Mouse (Mus musculus): Measurements from ENCODE around the gene Dthd1.

Gene Dthd1

DNA sequence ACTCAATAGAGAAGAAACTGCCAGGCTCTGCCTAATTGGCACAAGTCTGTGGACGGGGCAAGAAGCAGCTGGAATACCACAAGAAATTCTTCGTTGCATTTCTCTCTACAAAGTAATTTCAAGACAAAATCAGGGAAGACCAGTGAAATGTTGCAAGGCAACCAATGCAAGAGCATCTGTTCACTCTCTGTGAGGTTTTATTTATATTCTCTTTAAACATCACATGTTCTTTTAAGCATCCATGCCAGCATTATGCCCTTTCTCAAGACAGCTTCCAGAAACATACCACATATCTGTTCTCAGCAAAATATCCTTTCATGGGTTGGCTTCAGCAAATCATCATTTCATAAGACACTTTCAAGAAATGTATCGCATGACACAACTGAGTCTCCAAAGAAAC lies 50.7 kb downstream of the Dthd1 start:
- no peak for DNase-seq (ENCODE audit: low spot score in 2 of 2)

DNA sequence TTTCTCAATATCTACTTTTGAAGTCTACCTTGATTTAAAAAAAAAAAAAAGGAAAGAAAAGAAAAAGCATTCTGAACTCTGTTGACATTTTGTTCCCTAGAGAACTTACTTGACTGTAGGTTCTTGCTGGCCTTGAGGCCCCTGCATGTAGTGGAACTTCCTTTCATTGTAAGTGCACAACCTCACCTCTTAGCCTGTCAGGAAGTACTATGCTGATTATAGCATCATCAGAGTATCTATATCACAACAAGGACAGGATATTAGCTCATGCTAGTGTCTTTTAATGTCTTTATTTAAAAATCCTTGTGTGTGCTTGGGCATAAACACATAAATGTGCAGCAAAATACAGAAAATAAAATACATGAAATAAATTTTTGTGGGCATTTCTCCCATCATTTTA lies 53.4 kb downstream of the Dthd1 start:
- no peak for DNase-seq (ENCODE audit: low spot score in 2 of 2)

DNA sequence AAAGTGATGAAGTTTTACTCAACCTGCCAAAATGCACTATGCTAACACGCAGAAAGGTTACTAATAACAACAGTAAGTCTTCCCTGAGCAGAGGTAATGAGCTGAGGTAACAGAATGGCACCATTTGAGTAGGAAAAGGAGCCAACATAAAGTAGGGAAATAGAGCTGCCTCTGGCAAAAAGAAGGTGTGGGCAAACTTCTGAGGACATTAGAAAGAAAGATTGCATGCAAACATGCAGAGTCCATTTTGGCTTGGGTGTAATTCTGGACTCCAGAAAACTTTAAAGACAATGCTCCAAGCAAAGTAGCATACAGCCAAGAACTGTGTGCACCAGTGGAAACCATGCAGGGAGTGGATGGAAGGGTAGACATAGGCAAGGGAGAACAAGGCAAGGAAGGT lies 65.9 kb downstream of the Dthd1 start:
- DNase-seq (ENCODE audit: low spot score in 2 of 2): no peak

DNA sequence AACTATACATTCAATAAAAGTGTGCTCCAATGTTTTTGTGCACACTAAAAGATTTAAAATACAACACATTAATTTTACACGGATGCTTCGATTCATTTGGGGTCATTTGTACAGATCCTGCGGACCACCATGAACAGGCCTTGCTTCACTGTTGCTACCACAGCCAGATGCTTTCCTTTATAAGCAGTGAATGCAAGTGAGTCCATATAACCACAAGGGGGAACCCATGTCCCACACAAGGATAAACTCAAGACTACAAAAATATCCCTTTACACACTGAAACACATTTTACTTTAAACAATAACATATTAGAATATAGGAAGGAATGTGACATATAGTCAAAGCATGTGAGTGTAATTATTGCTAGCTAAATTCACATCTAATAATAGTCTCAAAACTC lies 81.7 kb downstream of the Dthd1 start:
- DNase-seq (ENCODE audit: low spot score in 2 of 2): no peak

DNA sequence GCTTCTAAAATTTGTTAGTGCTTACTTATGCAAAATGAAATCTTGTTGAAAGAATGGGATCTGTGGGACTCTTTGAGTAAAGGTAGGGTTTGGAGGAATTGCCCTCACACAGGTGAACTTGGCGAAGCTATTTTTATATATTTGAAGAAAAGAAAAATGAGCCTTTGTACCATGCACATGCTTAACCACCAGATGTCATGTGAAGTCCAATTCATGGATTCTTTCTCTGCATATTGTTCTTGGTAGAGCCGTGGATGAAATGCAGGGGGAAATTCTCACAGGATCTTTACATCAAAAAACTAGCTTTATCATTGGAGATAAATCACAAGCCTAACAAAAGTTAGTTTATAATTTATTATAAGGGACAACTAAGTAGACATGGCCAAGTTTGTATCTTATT lies 93.3 kb downstream of the Dthd1 start:
- no peak for DNase-seq (ENCODE audit: low spot score in 2 of 2)

DNA sequence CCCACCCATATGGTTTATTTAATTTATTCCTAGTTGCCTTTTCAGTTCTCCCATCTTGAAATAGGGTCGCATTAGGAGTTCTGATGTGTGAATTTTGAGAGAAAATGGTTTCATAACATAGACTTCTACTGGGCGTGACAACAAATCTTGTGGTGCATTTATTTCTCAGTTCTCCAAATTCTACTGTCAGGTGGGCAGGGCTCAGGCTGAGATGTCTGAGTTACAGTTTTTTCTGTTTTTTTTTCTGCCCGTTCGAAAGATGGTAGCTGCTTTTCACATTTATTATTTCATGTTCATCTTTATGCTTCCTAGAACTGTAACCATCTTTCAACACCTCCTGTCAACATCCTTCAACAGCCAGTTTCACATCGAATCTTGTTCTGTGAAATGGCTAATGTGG lies 95.5 kb downstream of the Dthd1 start:
- no peak for DNase-seq (ENCODE audit: low spot score in 2 of 2)

DNA sequence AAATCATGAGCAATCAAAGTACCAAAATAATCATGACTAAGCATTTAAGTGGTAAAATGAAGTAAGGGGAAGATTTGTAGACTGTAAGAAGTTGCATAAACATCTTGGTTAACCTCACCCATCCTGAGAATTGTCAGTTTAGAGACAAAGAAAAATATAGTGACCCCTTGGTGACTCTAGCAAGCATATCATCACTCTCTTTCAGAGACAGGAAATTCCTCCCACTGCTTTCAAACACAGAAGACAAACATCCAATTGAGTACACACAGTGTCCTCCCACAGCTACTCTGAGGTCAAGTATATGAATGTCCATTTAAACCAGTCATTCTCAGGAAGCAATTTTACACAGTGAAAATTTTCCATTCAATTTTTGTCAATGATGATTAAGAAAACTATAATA lies 111.0 kb downstream of the Dthd1 start:
- DNase-seq (ENCODE audit: low spot score in 2 of 2): no peak
